Mouse (Mus musculus): ENCODE measurements around the gene Edc4. TPM values are rescaled to one million over a fixed set of nuclear protein-coding genes. Genes with fewer than 3 reads are reported as not detected.
"Not testable (repeated sequence)": the region's sequence is repeated elsewhere in the genome, so short reads cannot be mapped to it uniquely, and the experiment has no call there.

Gene Edc4
- polyA plus RNA-seq (2014; fragmentation: Nextera tagmentation; extraction: Ambion mirVana): 35.6 TPM in 2 replicates

DNA sequence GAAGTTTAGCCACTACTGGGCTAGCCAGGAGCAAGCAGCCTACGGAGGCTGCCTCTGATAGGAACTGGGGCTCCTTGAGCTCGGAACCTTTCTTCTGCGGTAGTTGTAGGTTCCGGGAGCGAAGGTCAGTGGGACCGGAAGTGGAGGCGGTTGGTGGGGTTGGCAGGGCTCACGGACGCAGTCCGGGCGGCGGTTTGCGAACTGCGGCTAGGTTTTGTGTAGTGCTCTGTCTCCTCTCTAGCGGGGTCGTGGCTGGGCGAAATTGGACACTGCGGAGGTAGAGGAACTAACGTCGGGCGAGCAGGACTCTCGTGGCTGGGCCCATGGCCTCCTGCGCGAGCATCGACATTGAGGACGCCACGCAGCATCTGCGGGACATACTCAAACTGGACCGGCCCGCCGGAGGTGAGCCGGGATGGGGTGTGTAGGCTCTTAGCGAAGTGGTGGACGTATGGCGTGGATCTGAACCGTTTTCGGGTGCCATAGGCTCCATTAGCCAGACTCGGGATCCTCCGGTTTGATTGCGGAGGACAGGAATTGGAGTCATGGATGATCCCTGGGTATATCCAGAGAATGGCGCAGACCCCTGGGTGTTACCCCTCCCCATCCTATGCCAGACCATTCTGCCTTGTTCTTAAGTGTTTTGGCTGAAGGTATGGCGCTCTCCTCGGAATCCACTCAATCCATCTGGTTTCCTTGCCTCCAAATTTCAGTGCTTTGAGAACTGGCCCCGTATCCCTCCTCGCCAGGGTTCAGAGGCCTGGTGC, at the start of gene Edc4:
Edc4 (plus strand) TSS at position 128 of the 767 bp plus-strand sequence.
- peak; percentile 99 for DNase-seq (ENCODE audit: low spot score, missing footprints)
- peaks cover 16% of the 10 kb centered on the region for H3K4me1 ChIP-seq (ENCODE audit: control insufficient read depth, insufficient read depth, low read length)
- no peaks in the 10 kb centered on the region for H3K9me3 ChIP-seq (ENCODE audit: control insufficient read depth, low read length)
- peaks cover 25% of the 10 kb centered on the region for H3K36me3 ChIP-seq (ENCODE audit: control insufficient read depth, insufficient read depth, low read length)
- H3K9ac ChIP-seq (ENCODE audit: low read length): peak within 1 kb of the TSS; percentile 86
- no peak within 1 kb of the TSS for H3K27ac ChIP-seq (ENCODE audit: low read depth, low read length)
- WGBS: 2% methylated on average over 45 of the region's 45 CpGs
- H3K4me3 ChIP-seq (ENCODE audit: low read depth, low read length): peak within 1 kb of the TSS; percentile 74
- H3K27me3 ChIP-seq (ENCODE audit: control insufficient read depth, insufficient read depth, low read length): no peaks in the 10 kb centered on the region
- peak; percentile 79 for ATAC-seq (ENCODE audit: low FRiP score)
- H3K4me2 ChIP-seq: peak within 1 kb of the TSS; percentile 60

DNA sequence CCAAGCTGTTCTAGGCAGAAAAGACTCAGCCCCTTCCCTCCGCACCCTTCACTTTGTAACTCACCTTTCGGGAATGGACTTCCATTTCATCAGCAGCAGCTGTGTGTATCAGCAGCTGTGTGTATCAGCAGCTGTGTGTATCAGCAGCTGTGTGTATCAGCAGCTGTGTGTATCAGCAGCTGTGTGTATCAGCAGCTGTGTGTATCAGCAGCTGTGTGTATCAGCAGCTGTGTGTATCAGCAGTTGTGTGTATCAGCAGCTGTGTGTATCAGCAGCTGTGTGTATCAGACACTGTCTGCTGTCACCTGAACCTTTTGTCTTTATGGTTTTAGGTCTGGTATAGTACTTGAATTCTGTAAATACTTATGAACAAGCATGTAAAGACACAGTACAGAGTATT, 46.9 kb upstream of the Edc4 start:
- not testable (repeated sequence) for H3K4me1 ChIP-seq (ENCODE audit: control insufficient read depth, insufficient read depth, low read length); ATAC-seq (ENCODE audit: low FRiP score); DNase-seq (ENCODE audit: low spot score, missing footprints); H3K36me3 ChIP-seq (ENCODE audit: control insufficient read depth, insufficient read depth, low read length); H3K4me3 ChIP-seq (ENCODE audit: low read depth, low read length); H3K4me2 ChIP-seq; H3K27me3 ChIP-seq (ENCODE audit: control insufficient read depth, insufficient read depth, low read length); H3K9me3 ChIP-seq (ENCODE audit: control insufficient read depth, low read length); H3K27ac ChIP-seq (ENCODE audit: low read depth, low read length); H3K9ac ChIP-seq (ENCODE audit: low read length)
- WGBS: 89% methylated on average over 2 of the region's 2 CpGs

DNA sequence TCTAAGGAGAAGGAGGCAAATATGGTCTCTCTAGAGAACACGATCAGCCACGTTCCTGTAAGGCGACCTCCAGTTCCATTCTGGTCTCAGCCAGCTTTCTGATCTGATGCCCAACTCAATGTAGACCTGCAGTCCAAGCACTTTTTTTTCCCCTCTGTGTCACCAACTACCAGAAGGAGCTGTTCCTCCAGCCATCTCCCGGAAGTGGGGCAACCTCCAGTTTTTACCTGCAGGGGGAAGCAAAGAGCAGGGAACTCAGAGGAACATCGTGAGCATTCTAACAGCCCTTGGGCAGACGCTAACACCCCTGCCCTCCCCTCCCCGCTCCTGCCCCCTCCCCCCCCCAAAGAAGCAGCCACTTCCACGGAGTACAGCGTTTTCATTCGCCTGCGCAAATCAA, 45.4 kb upstream of the Edc4 start:
- Histone ChIP-seq H3K4me1 (ENCODE audit: control insufficient read depth, insufficient read depth, low read length) (no peaks in the 10 kb centered on the region), H3K9me3 (ENCODE audit: control insufficient read depth, low read length) (no peaks in the 10 kb centered on the region), H3K4me3 (ENCODE audit: low read depth, low read length) (no peak overlapping the region), H3K27ac (ENCODE audit: low read depth, low read length) (no peak overlapping the region), H3K27me3 (ENCODE audit: control insufficient read depth, insufficient read depth, low read length) (no peaks in the 10 kb centered on the region), H3K36me3 (ENCODE audit: control insufficient read depth, insufficient read depth, low read length) (no peaks in the 10 kb centered on the region), H3K9ac (ENCODE audit: low read length) (no peak overlapping the region), H3K4me2 (no peak overlapping the region)
- 29% methylated on average over 11 of the region's 11 CpGs for WGBS
- ATAC-seq (ENCODE audit: low FRiP score) (no peak), DNase-seq (ENCODE audit: low spot score, missing footprints) (peak; percentile 90)

DNA sequence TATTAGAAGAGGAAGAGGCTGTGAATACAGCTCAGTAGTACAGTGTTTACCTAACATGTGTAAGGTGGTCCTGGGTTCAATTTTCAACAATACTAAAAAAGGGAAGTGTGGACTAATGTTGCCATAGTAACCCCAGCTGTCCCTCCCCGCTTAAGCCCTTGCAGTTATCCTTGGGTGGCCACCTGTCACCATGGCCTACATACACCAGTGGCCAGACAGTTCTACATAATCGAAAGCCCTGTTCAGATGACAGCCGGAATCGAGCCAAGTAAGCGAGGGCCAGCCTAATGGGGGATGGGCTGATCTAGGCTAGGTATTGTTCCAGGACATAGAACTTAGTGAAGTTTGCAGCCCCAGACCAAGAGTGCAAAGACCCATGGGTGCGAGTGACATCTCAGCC, 43.7 kb upstream of the Edc4 start:
- DNase-seq (ENCODE audit: low spot score, missing footprints) (no peak), ATAC-seq (ENCODE audit: low FRiP score) (no peak)
- Histone ChIP-seq H3K36me3 (ENCODE audit: control insufficient read depth, insufficient read depth, low read length) (no peaks in the 10 kb centered on the region; the same call in 1 of the 2 replicates), H3K4me2 (no peak overlapping the region), H3K9me3 (ENCODE audit: control insufficient read depth, low read length) (no peaks in the 10 kb centered on the region), H3K27ac (ENCODE audit: low read depth, low read length) (no peak overlapping the region), H3K27me3 (ENCODE audit: control insufficient read depth, insufficient read depth, low read length) (no peaks in the 10 kb centered on the region), H3K4me3 (ENCODE audit: low read depth, low read length) (no peak overlapping the region), H3K4me1 (ENCODE audit: control insufficient read depth, insufficient read depth, low read length) (no peaks in the 10 kb centered on the region), H3K9ac (ENCODE audit: low read length) (no peak overlapping the region)
- WGBS: 86% methylated on average over 6 of the region's 6 CpGs

DNA sequence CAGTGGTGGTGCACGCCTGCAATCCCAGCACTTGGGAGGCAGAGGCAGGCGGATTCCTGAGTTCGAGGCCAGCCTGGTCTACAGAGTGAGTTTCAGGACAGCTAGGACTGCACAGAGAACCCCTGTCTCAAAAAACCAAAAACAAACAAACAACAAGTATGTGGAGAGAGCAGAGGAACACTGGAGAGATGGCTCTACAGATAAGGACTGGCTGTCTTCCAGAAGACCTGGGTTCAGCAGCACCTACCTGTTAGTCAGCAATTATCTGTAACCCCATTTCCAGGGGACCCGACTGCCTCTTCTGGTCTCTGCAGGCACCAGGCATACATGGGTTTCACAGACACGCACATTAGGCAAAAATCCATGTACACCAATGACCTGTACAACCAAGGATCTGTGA, 41.5 kb upstream of the Edc4 start:
- 95% methylated on average over 5 of the region's 5 CpGs for WGBS
- no peaks in the 10 kb centered on the region for H3K4me1 ChIP-seq (ENCODE audit: control insufficient read depth, insufficient read depth, low read length)
- no peak overlapping the region for H3K9ac ChIP-seq (ENCODE audit: low read length)
- H3K27me3 ChIP-seq (ENCODE audit: control insufficient read depth, insufficient read depth, low read length): no peaks in the 10 kb centered on the region
- ATAC-seq (ENCODE audit: low FRiP score): no peak
- no peaks in the 10 kb centered on the region for H3K9me3 ChIP-seq (ENCODE audit: control insufficient read depth, low read length)
- H3K27ac ChIP-seq (ENCODE audit: low read depth, low read length): no peak overlapping the region
- no peak overlapping the region for H3K4me2 ChIP-seq
- H3K4me3 ChIP-seq (ENCODE audit: low read depth, low read length): no peak overlapping the region
- H3K36me3 ChIP-seq (ENCODE audit: control insufficient read depth, insufficient read depth, low read length): peaks cover 5% of the 10 kb centered on the region
- no peak for DNase-seq (ENCODE audit: low spot score, missing footprints)

- Histone ChIP-seq H3K27me3 (ENCODE audit: control insufficient read depth, insufficient read depth, low read length) (no peaks in the 10 kb centered on the region), H3K9ac (ENCODE audit: low read length) (no peak overlapping the region), H3K36me3 (ENCODE audit: control insufficient read depth, insufficient read depth, low read length) (peaks cover 31% of the 10 kb centered on the region), H3K4me1 (ENCODE audit: control insufficient read depth, insufficient read depth, low read length) (peaks cover 6% of the 10 kb centered on the region), H3K9me3 (ENCODE audit: control insufficient read depth, low read length) (no peaks in the 10 kb centered on the region), H3K4me2 (no peak overlapping the region), H3K27ac (ENCODE audit: low read depth, low read length) (no peak overlapping the region), H3K4me3 (ENCODE audit: low read depth, low read length) (no peak overlapping the region)
- 88% methylated on average over 11 of the region's 11 CpGs for WGBS
- DNase-seq (ENCODE audit: low spot score, missing footprints): no peak
- ATAC-seq (ENCODE audit: low FRiP score): no peak
Measured at GRCm38 (mm10) chr8:105846678-105847077, 34.0 kb upstream of the Edc4 start.

- Histone ChIP-seq H3K27me3 (ENCODE audit: control insufficient read depth, insufficient read depth, low read length) (no peaks in the 10 kb centered on the region), H3K36me3 (ENCODE audit: control insufficient read depth, insufficient read depth, low read length) (peaks cover 22% of the 10 kb centered on the region), H3K4me3 (ENCODE audit: low read depth, low read length) (no peak overlapping the region), H3K4me2 (no peak overlapping the region; the same call in 1 of the 2 replicates), H3K4me1 (ENCODE audit: control insufficient read depth, insufficient read depth, low read length) (peaks cover 6% of the 10 kb centered on the region), H3K27ac (ENCODE audit: low read depth, low read length) (no peak overlapping the region), H3K9me3 (ENCODE audit: control insufficient read depth, low read length) (no peaks in the 10 kb centered on the region), H3K9ac (ENCODE audit: low read length) (no peak overlapping the region)
- ATAC-seq (ENCODE audit: low FRiP score) (no peak), DNase-seq (ENCODE audit: low spot score, missing footprints) (no peak)
- 77% methylated on average over 4 of the region's 4 CpGs for WGBS
Measured at GRCm38 (mm10) chr8:105850014-105850413, 30.7 kb upstream of the Edc4 start.

DNA sequence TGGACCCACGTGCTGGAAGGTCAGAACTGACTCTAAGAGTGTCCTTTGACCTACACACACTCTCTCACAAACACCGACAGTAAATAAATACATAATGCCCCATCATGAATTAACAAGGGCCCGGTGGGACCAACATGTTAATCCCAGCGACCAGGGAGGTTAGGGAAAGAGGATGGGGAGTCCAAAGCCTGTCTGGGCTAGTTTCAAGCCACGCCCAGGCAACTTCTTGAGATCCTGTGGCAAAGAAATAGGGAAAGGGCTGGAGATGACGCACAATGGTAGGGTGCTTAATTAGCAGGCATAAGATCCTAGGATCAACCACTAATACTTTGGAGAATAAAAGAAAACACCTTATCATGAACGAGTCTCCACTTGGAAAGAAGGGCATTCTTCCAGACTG, 30.1 kb upstream of the Edc4 start:
- no peak overlapping the region for H3K27ac ChIP-seq (ENCODE audit: low read depth, low read length)
- no peak for DNase-seq (ENCODE audit: low spot score, missing footprints)
- H3K4me1 ChIP-seq (ENCODE audit: control insufficient read depth, insufficient read depth, low read length): peaks cover 6% of the 10 kb centered on the region
- H3K4me3 ChIP-seq (ENCODE audit: low read depth, low read length): no peak overlapping the region
- no peak for ATAC-seq (ENCODE audit: low FRiP score)
- peak overlapping the region; percentile 31 for H3K4me2 ChIP-seq
- 82% methylated on average over 7 of the region's 7 CpGs for WGBS
- no peaks in the 10 kb centered on the region for H3K9me3 ChIP-seq (ENCODE audit: control insufficient read depth, low read length)
- no peaks in the 10 kb centered on the region for H3K27me3 ChIP-seq (ENCODE audit: control insufficient read depth, insufficient read depth, low read length)
- peak overlapping the region; percentile 22; the same call in 1 of the 2 replicates for H3K9ac ChIP-seq (ENCODE audit: low read length)
- H3K36me3 ChIP-seq (ENCODE audit: control insufficient read depth, insufficient read depth, low read length): peaks cover 22% of the 10 kb centered on the region

- peak; percentile 97 for DNase-seq (ENCODE audit: low spot score, missing footprints)
- H3K9me3 ChIP-seq (ENCODE audit: control insufficient read depth, low read length): no peaks in the 10 kb centered on the region
- H3K27ac ChIP-seq (ENCODE audit: low read depth, low read length): no peak overlapping the region
Measured at GRCm38 (mm10) chr8:105851651-105852143, 29.0 kb upstream of the Edc4 start.

More at GRCm38 (mm10) chr8:105851651-105852143, 29.0 kb upstream of the Edc4 start:
- ATAC-seq (ENCODE audit: low FRiP score): peak; percentile 80
- under 1% methylated on average over 34 of the region's 34 CpGs for WGBS
- H3K4me3 ChIP-seq (ENCODE audit: low read depth, low read length): peak overlapping the region; percentile 81
- peak overlapping the region; percentile 48 for H3K4me2 ChIP-seq
- peaks cover 14% of the 10 kb centered on the region for H3K36me3 ChIP-seq (ENCODE audit: control insufficient read depth, insufficient read depth, low read length)
- no peaks in the 10 kb centered on the region for H3K27me3 ChIP-seq (ENCODE audit: control insufficient read depth, insufficient read depth, low read length)
- peaks cover 15% of the 10 kb centered on the region for H3K4me1 ChIP-seq (ENCODE audit: control insufficient read depth, insufficient read depth, low read length)
- H3K9ac ChIP-seq (ENCODE audit: low read length): peak overlapping the region; percentile 69
